Mouse (Mus musculus) liver, adult (tissue): ENCODE results near the gene Slc35e2.

Experiments
- GATA4 ChIP-seq: IDR thresholded peaks from 2 replicates; pipeline ENCODE4 v1.6.1; 2014; ENCODE audit warnings: mild to moderate bottlenecking, low read length; ENCODE audit not compliant: insufficient replicate concordance

Slc35e2 gene

GRCm38 (mm10) chr4:155601091-155601996 is at the start of gene Slc35e2:
Slc35e2 (plus strand) TSS chr4:155601416.
- TF ChIP-seq GATA4, result no peak

- no peak for TF ChIP-seq GATA4
Measured at GRCm38 (mm10) chr4:155552917-155553532, 48.2 kb upstream of the Slc35e2 start.

DNA sequence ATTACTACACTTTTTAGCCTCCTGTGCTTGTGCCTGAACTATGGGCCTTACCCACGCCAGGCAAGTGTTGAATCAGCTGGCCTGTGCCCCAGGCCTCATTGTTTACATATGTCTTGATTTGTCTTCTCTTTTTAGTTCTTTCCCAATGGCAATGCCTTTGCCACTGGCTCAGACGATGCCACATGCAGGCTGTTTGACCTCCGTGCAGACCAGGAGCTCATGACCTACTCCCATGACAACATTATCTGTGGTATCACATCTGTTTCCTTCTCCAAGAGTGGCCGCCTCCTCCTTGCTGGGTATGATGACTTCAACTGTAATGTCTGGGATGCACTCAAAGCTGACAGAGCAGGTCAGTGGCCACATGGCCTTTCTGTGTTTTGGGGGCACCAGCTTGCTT is 46.3 kb upstream of the Slc35e2 start:
- TF ChIP-seq GATA4, result no peak

- TF ChIP-seq GATA4, result no peak
Measured at GRCm38 (mm10) chr4:155555464-155555863, 45.8 kb upstream of the Slc35e2 start.

DNA sequence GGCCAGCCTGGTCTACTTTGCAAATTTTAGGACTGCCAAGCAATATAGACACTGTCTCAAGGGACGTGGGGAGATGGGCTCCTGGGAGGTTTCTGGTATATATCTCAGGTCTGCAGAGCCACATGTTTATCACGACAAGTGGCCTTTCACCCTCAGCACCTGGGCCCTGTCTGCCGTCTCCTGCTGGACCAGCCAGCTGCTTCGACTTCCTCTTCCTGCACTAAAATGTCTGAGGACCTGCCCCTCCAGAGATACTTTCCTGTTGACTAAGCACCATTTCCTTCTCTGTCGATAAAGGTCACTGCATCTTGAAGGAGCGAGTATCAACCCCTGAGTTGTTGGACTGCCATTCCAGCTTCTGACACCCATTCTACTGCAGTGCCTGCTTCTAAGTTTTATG is 41.8 kb upstream of the Slc35e2 start:
- TF ChIP-seq GATA4, result no peak; the same call in 1 of the 2 replicates

DNA sequence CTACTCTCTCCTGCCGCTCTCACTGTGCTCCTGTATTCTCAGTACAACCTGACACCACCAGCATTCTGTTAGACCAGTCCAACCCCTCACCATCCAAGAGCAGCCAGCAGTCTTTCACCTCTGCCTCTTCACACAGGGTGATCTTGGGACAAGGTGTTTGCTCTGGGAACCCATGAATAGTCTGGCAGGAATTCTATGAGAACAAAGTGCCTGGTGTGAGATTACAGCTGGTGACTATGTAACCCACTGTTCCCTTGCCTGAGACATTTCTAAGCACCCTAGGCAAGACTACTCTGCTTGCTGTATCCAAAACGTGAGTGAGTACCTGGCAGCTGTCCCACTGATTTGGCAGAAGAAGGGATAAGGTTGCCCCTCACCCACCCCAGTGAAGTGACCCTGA is 40.3 kb upstream of the Slc35e2 start:
- TF ChIP-seq GATA4, result no peak; the same call in 1 of the 2 replicates

DNA sequence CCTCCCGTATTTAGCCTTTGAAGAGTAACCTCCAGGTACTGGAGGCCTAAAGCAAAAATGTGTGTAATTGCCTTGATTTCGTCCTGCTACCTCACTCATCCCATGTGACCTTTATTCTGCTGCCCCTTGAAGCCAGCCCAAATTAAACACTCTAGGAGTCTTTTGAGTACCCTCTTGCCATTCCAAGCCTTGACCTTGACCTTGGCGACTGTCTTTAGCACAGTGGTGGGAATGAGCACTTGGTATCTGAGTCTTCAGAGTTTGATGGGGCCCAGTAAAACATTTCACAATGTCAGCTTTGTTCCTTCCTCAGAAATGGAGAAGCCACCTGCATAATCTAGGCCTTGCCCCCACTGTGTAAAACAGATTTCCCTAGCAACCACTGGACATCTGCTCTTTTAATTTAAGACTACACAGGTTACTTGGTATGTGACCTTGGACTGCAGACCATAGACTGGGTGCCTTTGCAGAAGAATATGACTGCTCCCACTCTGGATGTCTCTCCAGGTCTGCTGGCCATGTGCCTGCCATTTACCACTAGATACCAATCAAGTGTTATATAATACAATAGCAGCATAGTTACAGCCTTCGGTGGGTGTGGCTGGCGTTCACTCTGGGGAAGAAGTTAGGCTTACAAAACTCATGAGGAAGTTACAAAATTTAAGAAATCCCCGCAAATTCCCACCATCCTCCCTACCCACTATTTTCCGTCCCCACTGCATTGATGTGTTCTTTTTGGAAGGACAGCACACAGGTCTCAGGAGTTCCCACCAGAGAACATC is 39.4 kb upstream of the Slc35e2 start, which contains the start of gene Nadk:
Gene Nadk, plus strand, starts transcription at position 718 of the 782 bp plus-strand sequence.
- TF ChIP-seq GATA4, result no peak

- TF ChIP-seq GATA4, result no peak
Measured at GRCm38 (mm10) chr4:155562725-155563399, 38.4 kb upstream of the Slc35e2 start.

DNA sequence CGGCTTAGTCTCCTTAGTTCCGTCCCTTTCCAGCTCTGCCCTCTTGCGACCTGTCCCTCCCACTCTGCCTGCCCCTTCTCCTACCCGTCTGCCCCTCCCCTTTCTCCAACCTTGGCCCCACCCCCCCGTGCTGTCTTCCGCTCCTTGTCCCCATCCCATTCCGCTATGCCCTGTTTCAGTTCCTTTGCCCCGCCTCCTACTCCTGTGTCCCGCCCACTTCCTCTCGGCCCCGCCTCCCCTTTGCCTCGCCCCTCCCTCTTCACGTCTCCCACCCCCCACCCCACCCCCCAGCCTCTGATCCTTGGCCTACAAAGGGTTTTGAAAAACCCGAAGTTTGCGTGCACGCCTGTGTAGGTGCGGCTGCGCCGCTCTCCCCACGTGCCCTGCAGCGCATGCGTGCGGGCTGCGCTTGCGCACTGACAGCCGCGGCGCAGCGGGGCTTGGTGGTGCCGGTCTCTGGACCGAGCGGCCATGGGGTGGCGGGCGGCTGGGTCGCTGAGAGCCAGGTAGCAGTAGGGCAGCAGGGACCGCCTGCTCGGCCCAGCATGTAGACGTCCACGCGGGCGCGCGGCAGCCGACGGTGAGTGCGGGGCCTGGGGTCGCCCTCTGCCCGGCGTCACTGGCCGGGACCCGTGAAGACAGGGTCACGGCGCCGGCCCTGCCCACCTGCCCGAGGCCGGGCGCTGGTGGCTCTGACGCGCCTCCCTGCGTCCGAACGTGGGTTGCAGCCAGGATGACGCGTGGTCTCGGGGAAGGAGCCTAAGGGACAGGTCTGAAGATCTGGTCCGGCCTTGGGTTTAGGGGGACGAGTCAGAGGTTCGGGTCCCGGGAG is 37.6 kb upstream of the Slc35e2 start:
- TF ChIP-seq GATA4, result no peak

DNA sequence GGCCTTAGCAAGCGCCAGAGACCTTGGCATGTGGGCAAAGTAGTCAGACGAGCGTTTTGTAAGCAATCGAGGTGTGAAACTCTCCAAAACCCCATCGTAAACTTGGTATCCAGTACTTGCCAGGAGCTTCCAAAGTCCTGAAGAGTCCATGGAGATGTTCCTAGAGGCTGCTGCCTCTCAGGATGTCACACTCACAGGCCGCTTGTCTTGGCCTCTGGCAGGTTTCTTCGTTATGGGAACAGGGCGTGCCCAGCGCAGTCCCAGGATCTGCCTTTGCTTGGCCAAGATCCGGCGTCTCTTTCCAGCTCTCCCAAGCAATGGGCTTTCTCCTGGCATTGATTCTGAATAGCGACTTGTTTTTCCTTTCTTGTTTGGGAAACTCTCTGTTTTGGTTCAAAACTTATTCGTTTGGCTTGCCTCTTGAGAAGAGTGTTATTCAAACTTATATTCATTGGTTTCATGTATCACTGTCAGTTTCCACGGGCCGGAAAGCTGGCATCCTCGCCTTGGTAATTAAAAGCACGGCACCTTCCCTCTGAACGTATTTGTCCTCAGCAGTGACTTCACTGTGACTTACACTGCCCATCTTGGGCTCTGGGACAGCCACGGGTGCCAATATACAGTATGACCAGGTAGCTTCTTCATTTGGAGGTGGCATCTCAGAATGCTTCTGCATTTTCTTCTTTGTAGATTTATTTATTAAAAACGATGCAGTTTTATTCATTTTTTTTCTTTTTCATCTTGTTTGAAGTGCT is 36.7 kb upstream of the Slc35e2 start:
- no peak for TF ChIP-seq GATA4

GRCm38 (mm10) chr4:155566555-155566954 is 34.7 kb upstream of the Slc35e2 start:
- TF ChIP-seq GATA4, result no peak

DNA sequence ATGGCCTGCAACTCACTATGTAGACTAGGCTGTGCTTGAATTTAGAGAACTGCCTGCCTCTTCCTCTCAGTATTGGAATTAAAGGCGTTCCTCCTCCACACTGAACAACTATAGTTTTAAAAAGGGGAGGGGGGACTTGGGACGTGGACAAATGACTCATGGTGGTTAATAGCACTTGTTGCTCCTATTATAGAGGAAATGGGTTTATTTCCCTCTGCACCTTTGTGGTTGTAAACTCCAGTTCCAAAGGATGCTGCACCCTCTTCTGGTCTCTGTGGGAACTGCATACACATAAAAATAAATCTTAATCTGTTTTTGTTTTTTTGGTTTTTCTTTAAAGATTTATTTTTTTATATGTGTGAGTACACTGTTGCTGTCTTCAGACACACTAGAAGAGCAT is 33.0 kb upstream of the Slc35e2 start:
- no peak for TF ChIP-seq GATA4

GRCm38 (mm10) chr4:155568632-155569370 is 32.4 kb upstream of the Slc35e2 start:
- no peak for TF ChIP-seq GATA4
